Mouse (Mus musculus): Measurements from ENCODE around the gene Dnah8. TPM values are rescaled to one million over a fixed set of nuclear protein-coding genes. Genes with fewer than 3 reads are reported as not detected.
A peak's percentile ranks its signal among the peaks of the same experiment; 100 is the strongest.

Dnah8 gene
- total RNA-seq, 2 experiments from 2014 or later, result 6.0 to 9.3 TPM

- ATAC-seq (replicated peaks; ENCODE audit: low FRiP score, poor library complexity, severe bottlenecking), result no peak
Observed at GRCm38 (mm10) chr17:30607909-30608495, 16.2 kb upstream of the Dnah8 start.

DNA sequence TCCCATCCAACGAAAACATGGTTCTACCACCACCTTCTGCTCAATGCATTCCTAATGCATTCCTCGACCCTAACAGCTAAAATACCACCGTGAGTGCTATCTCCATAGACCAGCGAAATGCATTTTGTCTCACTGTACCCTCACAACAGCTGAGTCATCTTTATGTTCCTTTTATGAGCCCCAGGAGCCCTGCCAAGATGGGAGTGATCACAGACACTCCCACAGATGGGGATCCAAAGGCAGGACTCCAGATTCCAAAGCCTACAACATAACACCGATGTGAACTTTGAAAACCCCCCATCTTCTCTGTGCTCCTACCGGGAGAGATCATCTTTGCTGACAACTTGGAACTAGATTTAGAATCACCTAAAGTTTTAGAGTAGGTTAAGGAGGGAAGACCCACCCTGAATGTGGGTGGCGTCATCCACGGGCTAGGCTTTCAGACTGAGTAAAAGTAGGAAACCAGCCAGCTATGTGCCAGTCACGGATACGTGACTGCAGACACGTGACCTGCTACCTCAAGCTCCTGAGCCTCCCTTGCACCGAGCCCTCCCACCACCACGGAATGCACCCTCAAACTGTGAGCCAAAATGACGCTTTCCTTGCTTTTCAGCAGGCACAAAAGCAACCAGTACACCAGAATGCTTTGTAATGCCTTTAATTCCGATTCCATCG is 14.7 kb upstream of the Dnah8 start:
- ATAC-seq (replicated peaks; ENCODE audit: low FRiP score, poor library complexity, severe bottlenecking), result peak; percentile 67

- ATAC-seq (replicated peaks; ENCODE audit: low FRiP score, poor library complexity, severe bottlenecking), result no peak
Observed at GRCm38 (mm10) chr17:30609980-30610307, 14.2 kb upstream of the Dnah8 start.

DNA sequence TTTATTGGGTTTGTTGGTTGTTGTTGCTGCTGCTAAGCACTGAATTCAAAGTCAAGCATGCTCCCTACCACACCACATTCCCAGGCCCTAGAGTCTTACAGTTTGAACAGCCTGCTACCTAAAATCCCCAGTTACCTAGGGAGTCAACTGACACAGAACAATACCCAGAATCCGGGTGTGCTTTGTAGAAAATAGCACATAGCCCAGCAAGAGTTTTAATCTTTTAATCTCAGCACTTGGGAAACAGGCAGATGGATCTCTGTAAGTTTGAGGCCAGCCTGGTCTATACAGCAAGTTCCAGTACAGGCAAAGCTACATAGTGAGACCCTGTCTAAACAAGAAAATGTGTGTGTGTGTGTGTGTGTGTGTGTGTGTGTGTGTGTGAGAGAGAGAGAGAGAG is 13.4 kb upstream of the Dnah8 start:
- no peak for ATAC-seq (replicated peaks; ENCODE audit: low FRiP score, poor library complexity, severe bottlenecking)

DNA sequence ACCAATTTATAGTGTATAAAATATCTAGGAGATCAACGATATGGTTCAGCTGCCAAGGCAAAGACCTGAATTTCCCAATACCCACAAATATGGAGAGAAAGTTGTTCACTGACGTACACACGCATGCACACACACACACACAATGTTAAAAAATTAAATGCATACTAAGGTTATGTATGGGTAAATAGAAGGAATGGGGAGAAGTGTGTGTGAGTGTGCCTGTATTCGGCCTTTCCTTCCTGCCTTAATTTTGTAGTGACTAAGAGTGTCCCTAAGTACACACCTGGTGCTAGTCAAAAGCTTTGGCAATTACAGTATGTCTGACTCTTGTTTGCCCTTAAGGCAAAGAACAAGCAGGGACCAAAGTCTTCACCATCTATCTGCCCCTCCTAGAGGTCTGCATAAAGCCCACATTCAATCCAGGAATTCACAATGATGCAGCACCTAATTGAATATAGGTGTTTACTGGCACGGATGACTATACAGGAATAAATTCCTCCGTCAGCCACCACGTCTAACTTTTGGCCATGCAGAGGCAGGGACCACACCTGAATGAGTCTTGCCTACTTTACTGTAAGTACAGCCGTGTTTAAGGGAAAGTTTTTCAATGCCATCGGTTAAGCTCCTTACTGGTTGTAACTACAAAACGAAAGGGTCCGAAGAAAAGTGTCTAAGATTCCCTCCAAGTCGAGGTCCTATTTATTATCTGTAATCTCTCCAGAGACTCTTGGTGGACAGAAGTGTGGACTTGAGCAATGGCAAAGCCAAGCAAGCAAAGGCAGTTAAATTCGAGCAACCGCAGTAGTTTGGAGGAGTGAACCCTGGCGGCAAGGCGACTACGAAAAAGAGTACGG is 12.7 kb upstream of the Dnah8 start:
- ATAC-seq (replicated peaks; ENCODE audit: low FRiP score, poor library complexity, severe bottlenecking), result peak; percentile 58

GRCm38 (mm10) chr17:30612075-30612859 is 11.9 kb upstream of the Dnah8 start:
- peak; percentile 87 for ATAC-seq (replicated peaks; ENCODE audit: low FRiP score, poor library complexity, severe bottlenecking)

- peak; percentile 22; the same call in 1 of the 2 replicates for ATAC-seq (replicated peaks; ENCODE audit: low FRiP score, poor library complexity, severe bottlenecking)
Observed at GRCm38 (mm10) chr17:30613350-30613749, 10.8 kb upstream of the Dnah8 start.

GRCm38 (mm10) chr17:30616203-30616602 is 8.0 kb upstream of the Dnah8 start:
- ATAC-seq (replicated peaks; ENCODE audit: low FRiP score, poor library complexity, severe bottlenecking), result 0 out of 2 replicates have a peak, but pooled peaks have one; percentile 13

DNA sequence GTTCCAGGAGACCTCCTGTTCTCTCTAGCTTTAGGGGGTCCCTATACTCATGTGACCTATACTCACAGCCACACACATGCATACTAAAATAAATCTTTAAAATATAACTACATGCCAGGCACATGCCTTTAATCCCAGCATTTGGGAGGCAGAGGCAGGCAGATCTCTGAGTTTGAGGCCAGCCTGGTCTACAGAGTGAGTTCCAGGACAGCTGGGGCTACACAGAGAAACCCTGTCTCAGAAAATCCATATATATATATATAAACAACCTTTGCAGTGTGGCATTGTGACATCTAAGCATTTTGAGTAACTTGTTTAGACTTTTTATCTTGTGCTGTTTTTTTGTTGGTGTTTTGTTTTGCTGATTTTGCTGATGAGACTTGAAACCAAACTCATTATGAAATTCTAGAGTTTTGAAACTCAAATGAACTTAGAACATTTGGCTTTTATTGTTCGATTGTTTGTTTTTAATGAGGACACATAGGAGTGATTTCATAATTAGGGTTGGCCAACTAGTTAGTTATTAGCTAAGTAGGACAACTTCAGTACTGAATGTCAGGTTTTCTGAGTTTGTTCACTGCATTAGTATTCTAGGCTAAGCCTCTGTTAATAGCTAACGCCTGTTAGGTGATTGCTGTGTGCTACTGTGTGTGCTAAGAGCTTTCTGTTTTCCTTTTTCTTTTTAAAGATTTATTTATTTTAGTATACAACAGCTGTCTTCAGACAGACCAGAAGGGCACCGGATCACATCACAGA is 5.8 kb upstream of the Dnah8 start:
- ATAC-seq (replicated peaks; ENCODE audit: low FRiP score, poor library complexity, severe bottlenecking), result no peak

- no peak for ATAC-seq (replicated peaks; ENCODE audit: low FRiP score, poor library complexity, severe bottlenecking)
Observed at GRCm38 (mm10) chr17:30619153-30619552, 5.0 kb upstream of the Dnah8 start.

DNA sequence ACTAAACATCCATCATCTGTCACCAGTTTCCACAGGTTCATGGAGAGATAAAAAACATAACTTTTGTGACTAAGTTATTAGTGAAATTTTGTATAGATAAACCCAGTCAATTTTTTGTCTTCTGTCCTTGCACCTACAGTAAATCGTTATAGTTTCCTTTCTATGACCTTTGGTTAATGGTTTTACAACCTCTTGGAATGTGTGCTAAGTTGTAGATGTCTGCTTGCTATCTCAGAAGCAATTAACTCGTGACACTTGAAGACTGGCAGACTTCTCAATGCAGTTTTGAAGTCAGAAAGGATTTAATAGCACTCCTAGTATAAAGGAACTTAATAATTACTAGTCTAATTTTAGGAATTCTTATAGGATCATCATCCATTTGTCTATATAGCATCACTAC is 3.6 kb upstream of the Dnah8 start:
- no peak for ATAC-seq (replicated peaks; ENCODE audit: low FRiP score, poor library complexity, severe bottlenecking)

- ATAC-seq (replicated peaks; ENCODE audit: low FRiP score, poor library complexity, severe bottlenecking), result 0 out of 2 replicates have a peak, but pooled peaks have one; percentile 62
Observed at GRCm38 (mm10) chr17:30621450-30621849, 2.7 kb upstream of the Dnah8 start.

DNA sequence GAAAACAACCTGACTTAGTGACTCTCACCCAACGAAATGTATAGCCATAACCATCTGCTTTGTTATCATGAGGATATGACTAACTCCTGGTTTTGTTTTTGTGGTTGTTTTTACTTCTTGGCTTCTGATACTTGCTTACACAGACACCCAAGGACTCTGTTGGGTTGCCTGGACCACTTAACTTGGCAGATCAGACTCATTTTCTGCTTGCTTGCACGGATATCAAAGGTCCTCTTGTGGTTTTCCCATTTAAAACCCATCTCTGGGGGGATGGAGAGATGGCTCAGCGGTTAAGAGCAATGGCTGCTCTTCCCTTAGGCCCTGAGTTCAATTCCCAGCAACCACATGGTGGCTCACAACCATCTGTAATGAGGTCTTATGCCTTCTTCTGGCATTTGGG is 954 bp upstream of the Dnah8 start:
- ATAC-seq (replicated peaks; ENCODE audit: low FRiP score, poor library complexity, severe bottlenecking), result no peak

- peak; percentile 55 for ATAC-seq (replicated peaks; ENCODE audit: low FRiP score, poor library complexity, severe bottlenecking)
Observed at GRCm38 (mm10) chr17:30626719-30627118, 2.6 kb downstream of the Dnah8 start, which contains the start of gene Glo1. Gene Glo1, minus strand, starts transcription at chr17:30626871.

DNA sequence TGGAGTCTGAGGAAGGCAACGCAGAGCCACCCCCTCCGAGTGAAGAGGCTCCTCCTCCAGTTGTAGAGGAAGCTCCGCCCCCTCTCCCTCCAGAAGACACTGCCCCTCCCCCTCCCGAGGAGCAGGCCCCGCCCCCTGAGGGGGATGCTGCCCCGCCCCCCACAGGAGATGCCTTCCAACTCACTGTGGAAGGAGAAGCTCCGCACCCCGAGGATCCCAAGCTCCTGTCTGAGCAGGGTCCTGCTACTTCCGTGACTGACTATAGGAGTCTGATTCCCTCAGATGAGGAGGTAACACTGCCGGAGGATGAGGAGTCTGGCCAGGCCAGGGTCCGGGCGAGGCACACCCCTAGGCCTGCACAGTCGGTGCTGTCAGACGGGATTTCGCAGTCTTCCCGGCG is 11.2 kb downstream of the Dnah8 start:
- no peak for ATAC-seq (replicated peaks; ENCODE audit: low FRiP score, poor library complexity, severe bottlenecking)

- no peak for ATAC-seq (replicated peaks; ENCODE audit: low FRiP score, poor library complexity, severe bottlenecking)
Observed at GRCm38 (mm10) chr17:30637714-30638113, 13.6 kb downstream of the Dnah8 start.

GRCm38 (mm10) chr17:30638996-30639395 is 14.8 kb downstream of the Dnah8 start:
- no peak for ATAC-seq (replicated peaks; ENCODE audit: low FRiP score, poor library complexity, severe bottlenecking)

DNA sequence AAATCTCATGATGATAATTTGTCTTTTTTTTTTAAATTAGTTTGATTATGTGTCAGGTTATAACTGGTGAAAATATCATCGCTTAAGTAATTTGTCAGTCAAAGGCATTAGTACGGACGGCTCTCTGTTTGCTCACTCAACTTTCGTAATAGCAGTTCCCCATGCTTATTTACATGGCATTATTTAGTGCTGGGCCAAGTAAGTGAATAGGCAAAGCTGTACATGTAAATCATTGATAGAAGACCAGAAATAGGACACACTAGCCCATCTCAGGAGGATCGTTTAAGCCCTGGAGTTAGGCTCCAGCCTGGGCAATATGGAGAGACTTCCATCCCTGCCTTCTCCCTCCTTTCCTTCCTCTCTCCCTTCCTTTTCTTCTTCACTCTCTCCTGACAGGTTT is 16.7 kb downstream of the Dnah8 start:
- no peak for ATAC-seq (replicated peaks; ENCODE audit: low FRiP score, poor library complexity, severe bottlenecking)

- ATAC-seq (replicated peaks; ENCODE audit: low FRiP score, poor library complexity, severe bottlenecking), result no peak
Observed at GRCm38 (mm10) chr17:30648770-30649169, 24.6 kb downstream of the Dnah8 start.

Measured in erythroblast, adult 5-6 weeks (primary cell).